Mouse (Mus musculus) heart, postnatal 36 days (tissue): Measurements from ENCODE around the gene Gm28778. TPM values are rescaled to one million over a fixed set of nuclear protein-coding genes. Genes with fewer than 3 reads are reported as not detected.
"Not testable (repeated sequence)": the region's sequence is repeated elsewhere in the genome, so short reads cannot be mapped to it uniquely, and the experiment has no call there.

Experiments
- DNase-seq, 2 experiments: peaks; one replicate each; pipeline ENCODE4 v3.0.0; 2021 to 2022
- intact Hi-C: fragments of 180-260 bp; cut with DNase I; formaldehyde crosslinking; loops from one replicate; pipeline ENCODE4 v1.15.1; 2025
- total RNA-seq, 2 experiments: library from RNA; stranded (reverse); gene quantifications; 2 replicates each; pipeline ENCODE4 v1.2.3; 2021

Gene Gm28778
- not detected for total RNA-seq

DNA sequence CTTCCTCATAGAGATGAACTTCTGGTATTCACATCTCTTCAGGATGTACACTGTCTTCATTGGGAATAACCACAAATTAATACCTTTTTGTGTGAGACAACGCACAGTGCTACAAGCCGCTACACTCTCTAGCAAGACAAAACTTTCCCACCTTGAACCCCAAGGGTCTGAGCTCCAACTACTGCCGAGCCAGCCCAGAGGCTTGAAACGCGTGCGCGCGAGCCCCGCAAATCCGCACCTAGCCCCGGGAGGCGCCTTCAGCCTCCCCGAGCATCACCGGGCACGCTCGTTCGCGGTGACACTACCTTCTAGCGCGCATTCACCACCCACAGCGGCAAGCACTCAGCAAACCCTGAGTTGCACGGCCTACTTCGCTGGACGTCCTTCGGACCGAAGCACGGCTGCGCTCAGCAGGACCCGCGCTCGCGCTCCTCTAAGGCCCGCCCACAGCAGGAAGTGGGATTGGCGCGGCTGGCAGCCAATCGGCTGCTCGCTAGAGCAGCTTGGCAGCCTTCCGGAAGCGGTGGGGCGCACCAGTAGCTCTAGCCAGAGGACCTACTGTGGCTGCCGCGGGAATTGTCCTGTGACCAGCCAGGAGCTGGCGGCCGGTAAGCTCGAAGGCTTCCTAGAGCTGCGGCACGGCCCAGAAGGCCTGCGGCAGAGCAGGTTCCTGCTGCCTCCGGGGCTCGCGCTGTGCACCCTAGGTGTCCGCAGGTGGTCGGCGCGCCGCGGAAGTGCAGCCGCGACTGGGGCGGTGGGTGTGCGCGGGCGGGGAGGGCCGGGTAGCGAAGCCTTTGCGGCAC is at the start of gene Gm28778, which contains the start of the genes Pms1 and Ormdl1:
Gene Gm28778, plus strand, starts transcription at position 531 of the 803 bp plus-strand sequence.
Gene Pms1, minus strand, starts transcription at position 438 of the 803 bp plus-strand sequence.
Gene Ormdl1, plus strand, starts transcription at position 515 of the 803 bp plus-strand sequence.
- DNase-seq, result peak; percentile 98
- intact Hi-C loops, result loop anchor here (1.0 to 5.0 kb wide), 2 partner anchors 17 to 56 kb away; partner anchors contain the start of genes Asdurf, Asnsd1, Gm28551 and Osgepl1

DNA sequence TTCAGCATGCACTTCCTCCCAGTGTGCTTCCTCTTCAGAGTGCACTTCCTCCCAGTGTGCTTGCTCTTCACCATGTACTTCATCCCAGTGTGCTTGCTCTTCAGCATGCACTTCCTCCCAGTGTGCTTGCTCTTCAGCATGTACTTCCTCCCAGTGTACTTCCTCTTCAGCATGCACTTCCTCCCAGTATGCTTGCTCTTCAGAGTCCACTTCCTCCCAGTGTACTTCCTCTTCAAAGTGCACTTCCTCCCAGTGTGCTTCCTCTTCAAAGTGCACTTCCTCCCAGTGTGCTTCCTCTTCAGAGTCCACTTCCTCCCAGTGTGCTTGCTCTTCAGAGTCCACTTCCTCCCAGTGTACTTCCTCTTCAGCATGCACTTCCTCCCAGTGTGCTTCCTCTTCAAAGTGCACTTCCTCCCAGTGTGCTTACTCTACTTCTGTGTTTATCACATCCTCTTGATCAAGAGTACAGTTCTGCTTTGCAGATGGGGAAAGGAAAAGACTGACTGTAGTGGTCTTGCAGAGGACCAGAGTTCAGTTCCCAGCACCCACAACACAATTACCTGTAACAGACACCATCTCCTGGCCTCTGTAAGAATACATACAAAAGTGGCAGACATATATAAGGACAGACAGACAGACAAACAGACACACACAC is 31.8 kb upstream of the Gm28778 start:
- intact Hi-C loops, DNase-seq: not testable (repeated sequence)

DNA sequence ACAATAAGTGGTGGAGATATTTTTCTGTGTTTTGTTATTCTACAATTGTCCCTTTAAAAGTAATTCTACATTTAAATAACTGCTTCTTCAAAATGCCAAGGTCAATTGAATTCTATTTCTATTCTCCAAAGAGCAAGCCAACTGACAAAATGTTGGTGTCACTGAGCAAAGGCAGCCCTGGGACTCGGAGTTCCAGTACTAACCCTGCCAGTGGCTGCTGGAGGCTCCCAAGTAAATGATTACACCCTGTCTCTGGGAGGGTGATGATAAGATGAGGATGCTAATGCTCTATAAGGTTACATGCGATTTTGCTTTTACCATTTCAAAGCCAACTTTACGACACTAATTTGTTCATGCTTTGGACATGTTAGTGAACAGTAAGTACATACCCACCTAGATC is 27.0 kb upstream of the Gm28778 start:
- intact Hi-C loops, result loop anchor here (10.0 kb wide), 1 partner anchor 625 kb away; no protein-coding TSS in a partner anchor
- DNase-seq, result peak in 1 of 2 experiments; percentile 8

DNA sequence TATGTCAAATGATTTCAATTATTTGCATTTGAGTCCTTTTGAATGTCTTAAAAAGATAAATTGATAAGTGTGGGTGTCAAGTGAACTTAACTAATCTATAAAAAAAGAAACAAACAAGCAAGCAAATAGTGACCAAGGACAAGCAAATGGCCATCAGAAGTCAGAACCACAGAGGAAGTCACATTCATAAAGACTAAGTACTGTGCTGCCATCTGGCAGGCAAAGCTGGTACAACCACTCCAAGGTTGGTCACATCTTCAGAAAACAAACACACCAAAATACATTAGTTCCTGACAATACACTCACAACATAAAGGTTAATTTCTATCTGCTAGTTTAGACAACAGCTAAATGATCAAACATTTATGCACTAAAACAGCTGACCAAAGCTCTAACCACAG is 24.3 kb upstream of the Gm28778 start:
- DNase-seq, result peak; percentile 9 to 30

DNA sequence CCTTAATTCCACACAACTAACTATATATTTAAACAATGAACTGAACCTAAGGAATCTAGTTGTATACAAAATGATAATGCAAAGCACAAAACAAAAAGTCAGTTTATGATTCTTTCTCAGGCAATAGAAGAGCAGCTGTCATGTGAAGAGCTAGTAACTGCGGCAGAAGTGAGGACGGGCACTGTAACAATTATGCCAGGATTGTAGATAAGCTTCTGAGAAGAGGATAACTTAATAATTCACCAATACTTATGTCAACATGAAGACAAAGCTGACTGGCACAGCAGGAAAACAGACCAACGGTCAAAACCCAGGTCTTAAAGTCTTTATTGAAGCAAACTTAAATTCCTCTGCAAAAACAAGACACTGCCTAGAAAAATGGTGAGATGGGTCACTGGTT is 5.7 kb upstream of the Gm28778 start:
- DNase-seq, result no peak
- intact Hi-C loops, result no loop called here

More for the DNA sequence above, 24.3 kb upstream of the Gm28778 start:
- intact Hi-C loops, result loop anchor here (1.0 to 10.0 kb wide), 2 partner anchors 219 to 628 kb away; no protein-coding TSS in a partner anchor

DNA sequence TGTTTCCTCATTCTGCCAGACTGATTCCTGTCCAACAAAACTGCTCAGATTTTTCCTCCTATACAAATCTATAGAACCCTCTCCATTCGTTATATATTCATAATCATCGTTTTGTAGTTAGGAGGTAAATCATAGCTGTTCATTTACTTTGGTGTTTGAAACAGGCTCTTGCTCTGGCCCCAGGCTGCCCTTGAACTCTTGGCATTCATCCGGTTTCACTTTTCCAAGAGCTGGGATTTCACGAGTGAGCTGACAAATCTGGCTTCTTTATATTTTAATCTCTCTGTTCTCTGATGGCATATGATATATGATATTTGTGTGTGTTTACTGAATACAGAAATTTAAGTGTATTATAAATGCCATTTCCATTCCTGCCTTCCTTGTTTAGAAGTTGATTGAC is 3.6 kb downstream of the Gm28778 start:
- no peak for DNase-seq
- intact Hi-C loops, result no loop called here

DNA sequence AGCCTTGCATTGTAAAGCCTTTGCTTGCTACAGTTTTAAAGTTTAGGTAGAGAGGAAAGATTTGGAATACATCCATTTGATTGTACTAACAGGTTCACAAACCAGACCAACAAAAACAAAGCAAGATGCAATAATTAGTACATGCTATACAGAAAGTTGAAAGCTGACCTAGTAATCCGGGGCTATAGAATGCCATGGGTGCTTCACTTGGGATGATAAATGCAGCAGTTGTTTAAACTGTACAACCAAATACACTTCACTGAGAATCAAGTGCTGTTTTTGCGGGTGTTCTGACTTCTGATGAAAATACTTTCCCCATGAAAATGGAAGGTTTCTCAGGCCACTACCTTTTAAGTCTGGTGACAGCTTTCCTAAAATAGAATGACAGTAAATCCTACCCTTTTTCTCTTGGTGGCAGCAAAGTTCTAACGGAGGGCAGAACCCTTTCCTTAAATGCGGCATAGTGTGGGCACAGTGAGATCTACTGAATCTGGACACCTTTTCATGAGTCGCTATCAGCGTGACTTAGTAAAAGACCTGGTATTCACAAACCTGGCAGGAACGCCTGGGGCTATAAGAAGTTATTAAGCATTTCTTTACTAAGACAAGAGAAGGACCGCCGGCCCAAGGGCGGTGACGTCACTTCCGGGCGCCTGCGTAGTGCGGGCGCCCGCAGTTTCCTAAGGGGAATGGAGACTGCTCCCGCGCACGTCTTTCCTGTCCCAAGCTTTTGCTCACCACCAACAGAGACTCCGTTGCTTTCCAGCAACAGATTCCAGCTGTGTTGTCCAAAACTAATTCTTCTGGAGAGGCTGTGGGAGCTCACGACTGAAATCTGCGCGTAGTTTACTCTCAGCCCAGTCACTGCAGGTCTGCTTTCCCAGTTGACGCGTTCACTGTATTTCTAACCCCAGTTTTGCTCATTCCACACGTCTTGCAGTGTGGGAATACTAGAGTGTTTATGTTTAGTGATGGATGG is 16.4 kb downstream of the Gm28778 start, which contains the start of gene Osgepl1:
Gene Osgepl1, plus strand, starts transcription at position 636 of the 979 bp plus-strand sequence.
- intact Hi-C loops, result loop anchor here (1.0 to 10.0 kb wide), 3 partner anchors 16 to 472 kb away; partner anchors contain the start of genes Asdurf, Asnsd1, Gm28551 and Gm28778
- DNase-seq, result peak; percentile 85 to 87

DNA sequence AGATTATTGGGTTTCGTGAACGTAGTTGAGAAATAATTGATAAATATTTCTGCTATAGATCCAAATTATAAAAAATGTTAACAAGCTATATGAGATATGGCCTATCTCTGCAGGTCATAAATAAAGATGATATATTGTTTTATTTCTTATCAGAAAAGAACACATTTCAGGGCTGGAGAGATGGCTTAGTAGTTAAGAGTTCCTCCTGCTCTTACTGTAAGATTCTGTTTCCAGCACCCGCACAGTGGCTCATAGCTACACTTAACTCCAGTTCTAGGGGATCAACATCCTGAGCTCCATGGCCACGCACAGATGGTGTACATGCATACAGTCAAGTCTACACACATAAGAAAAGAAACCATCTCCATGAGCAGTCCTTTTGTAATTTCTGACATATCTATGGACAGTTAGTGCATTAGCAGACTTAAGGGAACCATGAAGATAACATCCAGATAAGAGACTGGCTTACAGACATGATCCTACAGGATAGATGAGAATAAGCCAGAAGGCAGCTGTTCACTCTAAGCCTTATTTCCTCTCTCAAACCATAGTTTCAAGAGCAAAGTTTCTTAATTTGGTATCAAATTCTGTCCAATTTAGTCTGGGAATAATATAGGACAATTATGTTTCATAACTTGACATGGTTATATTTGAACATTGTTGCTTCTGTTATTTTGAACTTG is 24.9 kb downstream of the Gm28778 start:
- DNase-seq, result no peak
- intact Hi-C loops, result no loop called here

DNA sequence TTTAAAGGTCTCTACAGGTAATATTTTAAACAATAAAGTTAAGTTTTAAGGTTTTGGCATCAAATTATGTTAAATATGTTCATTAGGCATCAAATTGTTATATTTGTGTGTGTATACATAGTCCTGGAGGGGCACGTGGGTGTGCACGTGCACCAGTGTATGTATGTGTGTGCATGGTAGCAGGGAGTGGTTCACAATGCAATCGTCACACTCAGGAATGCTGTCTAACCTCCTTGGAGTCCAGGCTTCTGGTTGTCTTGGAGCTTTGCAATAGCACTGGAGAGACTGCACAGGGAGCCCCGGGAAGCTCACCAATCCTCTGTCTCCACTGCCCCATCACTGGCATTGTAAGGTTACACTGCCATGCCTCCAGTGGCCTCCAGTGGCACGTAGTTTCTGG is 26.3 kb downstream of the Gm28778 start:
- no peak for DNase-seq
- intact Hi-C loops, result no loop called here

DNA sequence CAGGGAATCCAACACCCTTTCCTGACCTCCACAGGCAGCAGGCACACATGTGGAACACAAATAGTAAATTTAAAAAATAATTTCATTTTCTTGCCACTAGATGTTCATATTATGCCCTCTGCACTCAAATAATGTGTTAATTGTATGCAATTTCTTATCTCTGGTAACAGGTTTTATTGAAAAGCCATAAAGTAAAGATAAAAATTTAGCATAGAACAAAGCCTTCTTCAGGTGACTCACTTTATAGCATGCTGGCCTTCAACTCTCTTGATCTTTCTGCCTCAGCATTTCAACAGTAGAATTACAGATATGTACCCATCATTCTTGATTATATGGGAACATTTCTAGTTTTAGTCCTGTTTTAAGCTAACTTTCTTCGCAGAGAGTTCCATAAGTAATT is 27.4 kb downstream of the Gm28778 start:
- DNase-seq, result no peak
- intact Hi-C loops, result no loop called here

DNA sequence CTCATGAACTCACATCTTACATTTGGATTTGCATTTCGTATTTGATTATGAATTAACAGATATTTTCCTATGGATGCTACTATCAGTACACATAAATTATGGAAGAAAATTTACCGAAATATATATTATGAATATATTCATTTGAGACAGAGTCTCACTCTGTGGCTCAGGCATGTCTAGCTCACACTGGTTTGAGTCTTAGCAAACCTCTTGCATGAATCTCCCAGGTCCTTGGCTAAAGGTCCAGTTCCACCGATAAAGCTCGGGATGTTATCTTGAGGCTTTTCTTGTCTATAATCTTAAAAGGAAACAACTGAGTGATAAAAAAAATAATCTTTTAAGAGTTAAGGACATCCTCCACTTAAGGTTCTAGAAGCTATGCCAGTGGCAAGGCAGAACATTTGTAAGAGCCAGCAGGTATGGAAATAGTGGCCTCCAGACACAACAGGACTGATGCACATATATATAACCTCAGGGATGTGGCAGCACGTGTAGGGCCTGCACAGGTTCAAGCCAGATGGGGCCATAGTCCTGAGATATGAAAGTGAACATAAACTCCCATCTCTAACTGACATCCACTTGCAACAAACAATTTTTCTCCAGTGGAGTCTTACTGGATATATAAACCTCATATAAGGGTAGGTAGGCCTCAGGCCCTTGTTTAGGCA is 28.1 kb downstream of the Gm28778 start:
- DNase-seq, result no peak
- intact Hi-C loops, result no loop called here

DNA sequence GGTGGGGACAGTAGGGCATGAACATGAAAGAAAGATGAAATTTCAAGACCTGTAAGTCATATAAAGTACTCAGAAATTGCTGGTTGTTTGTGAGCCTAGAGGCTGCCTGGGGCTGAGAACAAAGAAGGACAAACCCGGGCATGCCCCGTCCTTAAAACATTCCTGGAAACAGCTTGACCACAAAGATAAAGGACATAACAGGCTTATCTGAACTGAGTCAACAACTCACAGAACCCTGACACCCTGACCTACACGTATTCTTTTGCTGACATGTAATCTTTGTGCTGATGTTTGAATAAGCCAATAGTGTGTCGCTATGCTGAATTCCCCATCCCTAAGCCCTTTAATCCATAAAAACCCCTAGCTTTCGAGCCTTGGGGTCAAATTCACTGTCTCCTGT is 36.6 kb downstream of the Gm28778 start:
- DNase-seq, intact Hi-C loops: not testable (repeated sequence)

DNA sequence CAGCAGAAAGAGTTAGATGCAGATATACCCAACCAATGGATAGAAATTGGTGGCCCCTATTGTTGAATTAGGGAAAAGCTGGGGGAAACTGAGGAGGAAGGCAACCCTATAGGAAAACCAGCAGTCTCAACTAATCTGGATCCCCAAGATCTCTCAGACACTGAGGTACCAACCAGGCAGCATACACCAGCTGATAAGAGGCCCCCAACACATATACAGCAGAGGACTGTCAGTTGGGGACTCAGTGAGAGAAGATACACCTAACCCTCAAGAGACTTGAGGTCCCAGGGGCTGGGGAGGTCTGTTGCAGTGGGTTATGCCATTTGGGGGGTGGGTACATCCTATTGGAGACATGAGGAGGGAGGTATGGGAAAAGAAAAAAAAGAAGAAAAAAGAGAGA is 38.6 kb downstream of the Gm28778 start:
- DNase-seq, result no peak
- intact Hi-C loops, result no loop called here

DNA sequence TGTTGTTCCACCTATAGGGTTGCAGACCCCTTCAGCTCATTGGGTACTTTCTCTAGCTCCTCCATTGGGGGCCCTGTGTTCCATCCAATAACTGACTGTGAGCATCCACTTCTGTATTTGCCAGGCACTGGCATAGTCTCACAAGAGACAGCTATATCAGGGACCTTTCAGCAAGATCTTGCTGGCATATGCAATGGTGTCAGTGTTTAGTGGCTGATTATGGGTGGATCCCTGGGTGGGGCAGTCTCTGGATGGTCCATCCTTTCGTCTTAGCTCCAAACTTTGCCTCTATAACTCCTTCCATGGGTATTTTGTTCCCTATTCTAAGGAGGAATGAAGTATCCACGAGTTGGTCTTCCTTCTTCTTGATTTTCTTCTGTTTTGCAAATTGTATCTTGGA is 40.5 kb downstream of the Gm28778 start:
- DNase-seq, intact Hi-C loops: not testable (repeated sequence)

DNA sequence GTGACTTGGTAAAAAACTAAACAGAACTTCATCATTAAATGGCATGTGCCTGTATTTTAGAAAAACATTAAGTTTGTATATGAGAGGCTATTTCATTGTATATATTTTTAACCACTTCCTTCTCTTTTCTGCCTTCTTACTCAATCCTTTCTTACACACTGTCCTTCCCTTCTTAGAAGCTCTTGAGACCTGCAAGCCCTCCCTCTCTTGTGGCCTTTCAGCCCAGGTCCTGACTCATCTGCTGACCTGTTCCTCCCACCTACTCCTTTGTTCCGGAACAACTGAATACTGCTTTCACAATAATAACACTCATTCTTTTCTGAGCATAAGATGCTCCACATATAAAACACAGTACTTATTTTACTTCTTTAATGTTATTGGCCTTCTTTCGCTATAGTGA is 44.2 kb downstream of the Gm28778 start:
- intact Hi-C loops, result no loop called here

DNA sequence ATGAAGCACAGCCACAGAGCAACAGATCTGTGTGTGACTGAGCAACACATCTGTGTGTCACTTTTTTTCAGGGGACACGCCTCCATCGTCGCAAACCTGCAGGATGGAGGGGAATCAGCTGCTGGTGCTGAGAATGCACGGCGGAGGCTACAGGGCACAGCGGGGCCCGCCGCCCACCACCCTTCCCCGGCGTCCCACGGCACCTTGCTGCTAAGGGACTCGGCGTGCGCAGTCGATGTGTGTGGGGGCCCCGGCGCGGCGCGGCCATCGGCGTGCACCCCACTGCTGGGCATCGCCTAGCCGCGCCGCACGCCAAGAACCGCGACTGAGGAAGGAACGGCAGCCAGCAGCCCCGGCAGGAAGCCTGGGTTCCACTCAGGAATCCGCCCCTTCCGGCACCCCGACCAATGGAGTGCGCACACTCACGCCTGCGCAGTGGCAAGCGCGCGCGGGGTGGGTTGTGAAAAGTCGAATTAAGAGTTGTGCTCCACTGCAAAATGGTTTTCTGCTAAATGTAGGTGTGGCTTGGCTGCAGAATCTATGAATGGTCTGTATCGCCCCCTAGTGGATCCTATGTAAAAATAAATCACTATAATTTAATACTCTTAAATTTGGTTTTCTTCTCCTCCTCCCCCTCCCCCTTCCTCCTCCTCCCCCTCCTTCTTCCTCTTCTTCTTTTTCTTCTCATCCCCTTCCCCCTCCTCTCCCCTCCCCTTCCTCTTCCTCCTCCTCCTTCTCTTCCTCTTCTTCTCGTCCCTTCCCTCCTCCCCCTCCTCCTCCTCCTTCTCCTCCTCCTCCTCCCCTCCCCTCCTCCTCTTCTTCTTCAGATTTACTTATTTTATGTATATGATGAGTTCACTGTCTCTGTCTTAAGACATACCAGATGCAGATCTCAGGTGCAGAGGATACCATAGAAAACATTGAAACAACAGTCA is 55.7 kb downstream of the Gm28778 start, which contains the start of the genes Asdurf, Gm28551 and Asnsd1:
Gene Asdurf, minus strand, starts transcription at position 293 of the 935 bp plus-strand sequence.
Gene Gm28551, minus strand, starts transcription at position 341 of the 935 bp plus-strand sequence.
Gene Asnsd1, minus strand, starts transcription at position 426 of the 935 bp plus-strand sequence.
- DNase-seq, result peak; percentile 98
- intact Hi-C loops, result loop anchor here (1.0 to 10.0 kb wide), 4 partner anchors 39 to 508 kb away; partner anchors contain the start of genes Gm28778, Hibch, Ormdl1 and Osgepl1

More for the DNA sequence above, 44.2 kb downstream of the Gm28778 start:
- no peak for DNase-seq

DNA sequence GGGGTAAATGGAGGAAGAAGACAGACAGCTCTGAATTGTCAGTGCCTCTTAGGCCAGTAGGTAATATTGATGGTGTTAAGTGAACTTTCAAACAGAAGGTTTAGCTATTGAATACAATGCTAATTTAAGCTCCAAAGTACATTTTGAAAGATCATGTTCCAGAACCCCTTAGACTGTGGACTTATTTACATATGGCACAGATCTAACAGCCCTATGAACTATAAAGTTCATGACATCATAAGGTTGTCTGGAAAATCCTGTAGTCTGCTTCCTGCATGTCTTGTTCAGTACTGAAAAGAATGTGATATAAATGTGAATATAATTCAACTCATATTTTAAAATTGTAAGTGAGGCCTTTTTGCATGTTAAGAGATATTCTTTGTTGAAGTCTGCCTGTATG is 62.1 kb downstream of the Gm28778 start:
- intact Hi-C loops, result loop anchor here (10.0 kb wide), 1 partner anchor 514 kb away; the partner anchor contains the start of gene Hibch
- DNase-seq, result no peak
